Mouse (Mus musculus) urinary bladder, adult 2 months (tissue): ENCODE measurements around the gene Gm20716. TPM values are rescaled to one million over a fixed set of nuclear protein-coding genes. Genes with fewer than 3 reads are reported as not detected.

Experiments
- DNase-seq: peaks from one replicate; pipeline ENCODE4 v3.0.0; 2022; ENCODE audit warnings: low spot score
- polyA plus RNA-seq: library from polyadenylated mRNA; depleted of rRNA; stranded (reverse); fragments of >200 nt; gene quantifications from 2 replicates; pipeline ENCODE4 v1.2.3, GENCODE M21; 2012; rRNA removed

The Gm20716 gene
- polyA plus RNA-seq: 30.3 and 39.7 TPM in 2 replicates

DNA sequence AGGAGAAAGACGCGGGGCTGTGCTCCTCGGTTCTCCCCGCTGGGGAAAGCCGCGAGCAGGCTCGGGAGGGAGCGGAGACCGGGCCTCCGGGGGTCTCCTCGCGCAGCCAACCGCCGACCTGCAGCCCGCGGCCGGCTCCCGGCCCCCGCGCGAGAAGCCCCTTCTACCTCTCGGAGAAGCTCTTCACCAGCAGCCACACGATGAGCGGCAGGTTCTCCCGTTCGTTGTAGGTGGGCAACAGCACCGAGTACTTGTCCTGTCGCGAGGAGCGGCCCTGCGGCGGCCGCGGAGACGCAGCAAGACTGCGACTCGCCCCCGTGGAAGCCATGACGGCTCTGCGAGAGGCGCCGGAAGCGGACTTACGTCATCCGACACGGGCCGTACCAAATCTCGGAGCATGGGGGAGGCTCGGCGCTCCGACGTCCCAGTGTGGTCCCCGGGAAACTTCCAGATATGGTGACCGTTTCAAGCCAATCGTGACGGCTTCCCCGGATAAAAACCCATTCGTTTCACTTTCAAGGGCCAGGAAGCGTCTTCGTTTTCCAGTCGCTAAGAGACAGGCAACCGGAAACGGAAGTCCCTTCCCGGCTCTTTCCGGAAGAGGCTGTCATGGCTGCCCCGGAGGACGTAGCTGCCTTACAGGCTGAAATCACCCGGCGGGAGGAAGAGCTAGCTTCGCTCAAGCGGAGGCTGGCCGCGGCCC lies at the start of gene Gm20716, which contains the start of the genes Dpm1 and Mocs3:
Gene Gm20716 (minus strand): TSS at position 339 of the 703 bp plus-strand sequence.
Gene Dpm1 (minus strand): TSS at position 566 of the 703 bp plus-strand sequence.
Gene Mocs3 (plus strand): TSS at position 597 of the 703 bp plus-strand sequence.
- peak; percentile 86 for DNase-seq

- DNase-seq: peak; percentile 62
Observed at GRCm38 (mm10) chr2:168274374-168274935, 44.3 kb upstream of the Gm20716 start.

DNA sequence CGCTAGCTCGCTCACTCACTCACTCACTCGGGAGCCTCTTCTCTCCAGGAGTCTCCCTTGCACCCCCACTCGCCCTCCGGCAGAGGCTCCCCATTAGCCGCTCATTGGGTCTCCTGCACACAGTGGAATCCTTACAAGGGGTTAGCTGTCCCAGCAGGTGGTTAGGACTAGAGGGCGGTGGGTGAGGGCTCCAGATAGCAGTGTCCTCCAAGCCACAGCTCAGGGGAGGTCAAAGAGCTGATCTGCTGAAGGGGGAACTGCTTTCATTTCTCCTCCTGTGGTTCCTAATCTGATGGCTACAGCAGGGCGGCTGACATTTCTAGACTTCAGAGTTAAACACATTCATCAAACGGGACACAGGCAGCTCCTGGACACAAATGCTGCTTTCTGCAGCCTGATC lies 43.2 kb upstream of the Gm20716 start:
- DNase-seq: no peak

DNA sequence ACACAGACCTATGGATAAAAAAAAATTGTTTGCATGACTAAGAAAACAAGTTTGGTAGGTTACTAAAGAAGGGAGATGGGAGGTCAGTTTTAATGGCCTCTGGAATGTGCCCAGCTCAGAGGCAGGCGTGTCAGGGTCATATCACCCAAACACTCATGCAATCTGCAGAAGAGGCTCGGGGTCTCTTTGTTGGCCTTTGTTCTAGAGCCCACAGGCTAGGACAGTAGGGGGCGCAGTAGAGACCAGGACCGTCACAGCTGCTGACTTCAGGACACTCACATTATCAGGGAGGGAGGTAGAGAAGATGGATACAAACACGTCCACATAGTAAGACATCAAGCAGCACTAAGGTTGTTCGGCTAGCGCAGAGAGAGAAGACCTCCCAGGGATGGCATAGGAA lies 37.9 kb upstream of the Gm20716 start:
- no peak for DNase-seq

DNA sequence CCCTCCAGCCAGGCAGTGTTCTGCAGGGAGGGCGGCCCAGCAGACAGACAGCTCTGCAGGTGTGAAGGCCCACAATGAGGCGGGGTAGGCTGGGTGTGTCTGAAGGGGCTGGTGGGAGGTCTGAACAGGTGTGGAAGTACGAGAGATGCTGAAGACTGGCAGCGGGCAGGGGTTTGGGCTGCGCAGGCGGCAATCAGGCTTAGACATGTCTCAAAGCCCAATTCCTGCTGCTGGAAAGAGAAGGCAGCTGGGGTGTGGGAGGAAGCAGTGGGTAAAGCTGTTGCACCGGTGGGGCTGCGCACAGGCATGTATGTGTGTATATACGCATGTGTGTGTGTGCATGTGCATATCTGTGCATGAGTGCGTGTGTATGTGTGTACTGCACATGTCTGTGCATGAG lies 30.7 kb upstream of the Gm20716 start:
- DNase-seq: no peak

GRCm38 (mm10) chr2:168260124-168260523 lies 30.0 kb upstream of the Gm20716 start:
- DNase-seq: no peak

DNA sequence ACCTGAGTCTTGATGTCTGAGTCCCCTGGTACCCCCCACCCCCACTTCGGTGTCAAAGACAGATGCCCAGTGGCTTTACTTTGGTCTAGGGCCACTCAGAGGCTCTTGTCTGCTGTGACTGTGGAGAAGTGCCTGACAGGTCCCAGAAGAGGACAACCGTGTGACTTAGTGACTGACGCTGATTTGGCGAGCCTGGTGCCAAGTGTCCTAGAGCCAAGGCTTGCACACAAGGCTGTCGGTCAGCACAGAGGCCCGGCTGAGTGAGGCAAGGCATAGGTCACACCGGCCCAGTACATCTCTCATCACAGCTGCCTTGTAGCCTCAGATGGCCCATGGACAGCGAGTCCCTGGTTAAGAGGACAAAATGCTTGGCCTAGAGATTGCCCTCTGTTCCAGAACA lies 28.9 kb upstream of the Gm20716 start:
- no peak for DNase-seq

- DNase-seq: no peak
Observed at GRCm38 (mm10) chr2:168257188-168257587, 27.0 kb upstream of the Gm20716 start.

DNA sequence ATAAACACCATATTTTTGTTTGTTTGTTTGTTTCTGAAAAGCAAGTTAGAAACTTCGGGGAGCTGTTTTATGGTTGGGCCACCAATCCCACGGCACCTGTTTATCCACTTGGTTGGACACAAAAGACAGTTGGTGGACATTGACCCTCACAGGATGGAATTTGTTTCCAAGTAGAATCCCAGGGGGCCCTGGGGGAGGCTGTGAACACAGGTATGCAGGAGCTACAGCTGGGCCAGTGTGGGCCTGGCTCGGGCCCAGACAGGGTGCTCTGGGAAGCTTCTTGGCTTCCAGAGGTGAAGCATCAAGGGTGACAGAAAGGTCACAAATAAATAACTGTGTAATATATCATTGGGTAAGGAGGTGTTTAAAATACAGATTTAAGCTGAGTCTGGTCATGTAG lies 26.3 kb upstream of the Gm20716 start:
- DNase-seq: no peak

DNA sequence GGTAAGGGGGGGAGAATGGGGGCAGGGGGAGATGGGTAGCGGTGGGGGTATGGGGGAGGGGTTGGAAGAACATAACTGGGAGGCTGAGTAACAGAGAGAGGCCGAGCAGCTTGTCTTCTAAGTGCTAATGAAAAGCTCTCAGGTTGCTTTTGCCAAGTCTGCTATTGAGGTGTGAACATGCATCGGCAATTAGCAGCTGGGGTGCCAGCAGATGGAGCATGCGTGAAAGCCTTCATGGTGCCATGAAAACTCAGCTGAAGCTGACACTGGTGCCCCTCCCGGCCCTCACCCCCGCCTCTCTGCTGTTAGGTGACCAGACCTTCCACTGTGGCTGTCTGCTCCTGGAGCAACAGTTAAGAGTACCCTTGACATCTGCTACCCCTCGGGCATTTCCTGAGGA lies 23.7 kb upstream of the Gm20716 start:
- no peak for DNase-seq

DNA sequence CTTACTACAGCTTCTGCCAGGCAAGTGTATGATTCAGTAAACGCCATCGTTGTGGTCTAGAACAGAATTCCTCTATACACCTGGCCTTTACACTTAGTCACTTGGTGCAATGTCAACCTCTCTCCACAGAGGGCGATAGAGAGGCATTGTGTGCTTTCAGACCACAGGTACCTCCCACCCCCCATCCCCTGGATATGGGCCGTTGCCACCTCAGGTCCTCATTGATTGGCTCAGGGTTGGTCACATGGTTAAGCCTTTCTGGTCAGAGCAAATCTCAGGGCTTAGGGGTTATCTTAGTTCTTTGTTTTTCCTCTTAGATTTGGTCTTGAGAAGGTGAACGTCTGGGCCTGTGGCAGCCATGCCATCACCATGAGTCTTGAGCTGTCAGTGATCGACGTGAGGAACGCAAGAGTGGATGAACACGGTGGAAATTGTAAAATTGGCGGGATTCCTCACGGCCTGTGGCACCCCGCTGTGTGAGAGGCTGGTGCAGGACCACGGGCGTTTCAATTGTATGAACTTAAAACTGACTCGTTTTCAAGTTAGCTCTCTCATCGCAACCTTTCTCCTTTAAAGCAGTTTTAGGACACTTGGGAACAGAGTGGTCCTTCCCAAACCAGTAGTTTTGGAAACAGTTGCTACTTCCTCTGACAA lies 22.6 kb upstream of the Gm20716 start:
- DNase-seq: no peak

DNA sequence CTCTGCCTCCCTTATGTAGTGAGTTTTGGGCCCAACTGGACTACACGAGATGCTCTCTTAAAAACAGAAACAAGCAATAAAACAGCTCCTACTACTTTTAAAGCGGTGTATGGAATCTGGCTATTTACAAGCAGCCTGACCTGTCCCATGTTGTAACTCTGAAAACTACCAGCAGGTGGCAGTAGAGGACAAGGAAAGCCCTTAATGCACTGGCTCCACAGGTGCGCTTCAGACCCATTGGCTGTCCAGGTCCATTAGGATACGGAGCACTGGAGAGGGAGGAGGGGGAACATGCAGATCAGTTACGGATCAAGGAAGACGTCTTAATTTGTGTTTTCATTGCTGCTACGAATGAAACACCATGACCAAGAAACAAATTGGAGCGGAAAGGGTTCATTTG lies 20.1 kb upstream of the Gm20716 start:
- peak; percentile 47 for DNase-seq

- no peak for DNase-seq
Observed at GRCm38 (mm10) chr2:168248856-168249245, 18.7 kb upstream of the Gm20716 start.

- DNase-seq: no peak
Observed at GRCm38 (mm10) chr2:168248167-168248855, 18.1 kb upstream of the Gm20716 start.

- DNase-seq: no peak
Observed at GRCm38 (mm10) chr2:168245571-168245970, 15.4 kb upstream of the Gm20716 start.

DNA sequence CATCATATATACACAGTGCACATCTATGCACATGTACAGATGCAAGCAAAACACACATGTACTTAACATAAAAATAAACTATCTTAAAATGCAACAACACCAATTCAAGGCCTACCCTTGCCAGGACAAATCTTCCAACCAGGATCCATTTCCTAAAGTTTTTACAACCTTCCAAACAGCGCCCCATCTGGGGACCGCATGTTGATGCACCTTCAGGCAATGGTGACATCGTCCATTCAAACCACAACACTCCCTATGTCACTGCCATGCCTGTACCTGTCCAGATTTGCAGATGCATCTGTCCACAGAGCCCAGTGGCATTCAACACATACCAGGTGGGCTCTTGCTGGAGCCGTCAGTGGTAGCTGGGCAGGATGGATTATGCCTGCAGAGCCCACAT lies 13.1 kb upstream of the Gm20716 start:
- no peak for DNase-seq

- DNase-seq: no peak
Observed at GRCm38 (mm10) chr2:168242841-168243240, 12.7 kb upstream of the Gm20716 start.

- DNase-seq: no peak
Observed at GRCm38 (mm10) chr2:168238335-168238734, 8.2 kb upstream of the Gm20716 start.

GRCm38 (mm10) chr2:168233286-168233685 lies 3.1 kb upstream of the Gm20716 start:
- no peak for DNase-seq

DNA sequence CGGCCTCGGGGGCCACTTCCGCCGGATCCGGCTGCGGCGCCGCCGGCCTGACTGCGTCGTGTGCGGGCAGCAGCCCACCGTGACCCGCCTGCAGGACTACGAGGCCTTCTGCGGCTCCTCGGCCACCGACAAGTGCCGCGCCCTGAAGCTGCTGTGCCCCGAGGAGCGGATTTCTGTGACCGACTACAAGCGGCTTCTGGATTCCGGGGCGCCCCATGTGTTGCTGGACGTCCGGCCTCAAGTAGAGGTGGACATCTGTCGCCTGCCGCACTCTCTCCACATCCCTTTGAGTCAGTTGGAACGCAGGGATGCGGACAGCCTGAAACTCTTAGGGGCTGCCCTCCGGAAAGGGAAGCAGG lies 1.3 kb upstream of the Gm20716 start:
- no peak for DNase-seq

DNA sequence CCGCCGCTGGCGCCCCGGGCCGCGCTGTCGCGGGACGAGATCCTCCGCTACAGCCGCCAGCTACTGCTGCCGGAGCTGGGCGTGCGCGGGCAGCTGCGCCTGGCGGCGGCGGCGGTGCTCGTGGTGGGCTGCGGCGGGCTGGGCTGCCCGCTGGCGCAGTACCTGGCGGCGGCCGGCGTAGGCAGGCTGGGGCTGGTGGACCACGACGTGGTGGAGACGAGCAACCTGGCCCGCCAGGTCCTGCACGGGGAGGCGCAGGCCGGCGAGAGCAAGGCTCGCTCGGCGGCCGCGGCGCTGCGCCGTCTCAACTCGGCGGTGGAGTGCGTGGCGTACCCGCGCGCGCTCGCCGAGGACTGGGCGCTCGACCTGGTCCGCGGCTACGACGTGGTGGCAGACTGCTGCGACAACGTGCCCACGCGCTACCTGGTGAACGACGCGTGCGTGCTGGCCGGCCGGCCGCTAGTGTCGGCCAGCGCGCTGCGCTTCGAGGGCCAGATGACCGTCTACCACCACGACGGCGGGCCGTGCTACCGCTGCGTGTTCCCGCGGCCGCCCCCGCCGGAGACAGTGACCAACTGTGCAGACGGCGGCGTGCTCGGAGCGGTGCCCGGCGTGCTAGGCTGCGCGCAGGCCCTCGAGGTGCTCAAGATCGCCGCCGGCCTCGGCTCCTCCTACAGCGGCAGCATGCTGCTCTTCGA lies 758 bp upstream of the Gm20716 start:
- DNase-seq: no peak
